18 mouse cellular contexts compared by ENCODE assay signal in the genomic region with DNA sequence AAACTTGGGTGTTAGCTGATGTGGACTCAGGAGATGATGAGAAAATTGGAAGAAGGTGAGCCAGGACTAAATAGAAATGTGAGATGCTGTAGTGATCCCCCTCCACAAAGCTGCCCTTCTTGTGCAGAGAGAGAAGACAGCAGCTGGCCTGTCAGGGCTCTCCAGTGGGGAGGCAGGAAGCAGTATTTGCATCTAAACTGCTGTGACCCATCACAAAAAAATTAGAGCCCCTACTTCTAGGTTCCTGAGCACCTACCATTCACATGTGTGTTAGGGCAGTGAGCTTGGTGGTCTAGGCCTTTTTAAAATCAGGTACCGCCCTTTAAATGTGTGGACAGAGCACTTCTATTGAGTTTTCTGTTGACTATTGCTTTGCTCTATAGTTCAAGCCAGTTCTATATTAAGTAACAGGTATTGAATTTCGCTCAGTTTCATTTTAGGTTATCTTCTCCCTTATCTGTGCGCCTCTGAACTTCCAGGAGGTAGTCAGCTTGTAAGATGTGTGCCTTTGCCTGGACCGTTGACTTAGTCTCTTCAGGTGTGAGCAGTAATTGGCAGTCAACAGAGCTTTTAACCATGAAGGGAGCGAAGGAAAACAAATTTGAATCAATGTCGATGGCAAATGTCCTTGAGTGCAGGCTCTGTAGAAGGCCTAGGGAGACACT.
DNase-seq lines count a peak whose midpoint lies in the region; ATAC-seq and TF ChIP-seq lines count a peak whose summit lies in the region.
"Had no signal": no experiment of that assay in that cellular context is flagged by ENCODE, and none has a peak within 500 bp of the region (broad histone marks: within the 10 kb centered on the region; RNA-seq: fewer than 3 reads in every experiment).

No protein-coding gene starts in this region.

- peaks cover 45% of the 10 kb centered on the region for H3K4me1 ChIP-seq in kidney, embryonic 15.5 days
- H3K4me1 ChIP-seq in small intestine, adult 2 months (ENCODE audit: control insufficient read depth, insufficient read depth, insufficient read length, low read length): peaks cover 29% of the 10 kb centered on the region; the same call in 1 of the 2 replicates
- H3K4me1 ChIP-seq in hindbrain, postnatal 0 days (ENCODE audit: insufficient read depth, low read length): peaks cover 24% of the 10 kb centered on the region

- TF ChIP-seq CTCF in small intestine, adult 2 months (IDR thresholded peaks at IDR 0.05; ENCODE audit: extremely low read depth, insufficient read length, insufficient replicate concordance, low read depth, low read length): no peak
- no peak for TF ChIP-seq CTCF in hindbrain, postnatal 0 days (IDR thresholded peaks at IDR 0.05; ENCODE audit: low read depth)

- ATAC-seq in kidney, embryonic 15.5 days (replicated peaks; ENCODE audit: low FRiP score): no peak
- ATAC-seq in hindbrain, postnatal 0 days: no peak

- DNase-seq in kidney, postnatal 36 days: no peak
- DNase-seq in thymus, postnatal 0 days (ENCODE audit: low spot score): peak; percentile 52
- DNase-seq in thymus, postnatal 25 days: no peak
- no peak for DNase-seq in hindbrain, postnatal 0 days (ENCODE audit: low spot score)
- no peak for DNase-seq in gastrocnemius, postnatal 4 days (ENCODE audit: low spot score in 2 of 2)
- DNase-seq: adrenal gland, adult 8-10 months; cerebellum, adult 11-12 months; cerebellum, postnatal 36 days; gastrocnemius, postnatal 25 days; lung, adult 18-20 months; lung, postnatal 4 days had no signal

- WGBS in kidney, embryonic 15.5 days: 68% methylated on average over 6 of the region's 6 CpGs
- WGBS in small intestine, adult 2 months: 39% methylated on average over 6 of the region's 6 CpGs
- WGBS in hindbrain, postnatal 0 days: 83% methylated on average over 6 of the region's 6 CpGs

- no peak overlapping the region for H3K9ac ChIP-seq in kidney, embryonic 15.5 days
- no peak overlapping the region for H3K9ac ChIP-seq in hindbrain, postnatal 0 days (replicated peaks; ENCODE audit: low read length)
- H3K9ac ChIP-seq: forebrain, embryonic 12.5 days; heart, embryonic 15.5 days had no signal

- H3K4me3 ChIP-seq in kidney, embryonic 15.5 days (replicated peaks): no peak overlapping the region
- H3K4me3 ChIP-seq in small intestine, adult 2 months (ENCODE audit: low read depth, low read length): no peak overlapping the region
- no peak overlapping the region for H3K4me3 ChIP-seq in hindbrain, postnatal 0 days (ENCODE audit: low read length)
- H3K4me3 ChIP-seq: forebrain, embryonic 12.5 days; heart, embryonic 15.5 days; hindbrain, embryonic 10.5 days; midbrain, embryonic 10.5 days had no signal

- H3K27ac ChIP-seq in kidney, embryonic 15.5 days: 0 out of 2 replicates have a peak overlapping the region, but pooled peaks have one; percentile 15
- H3K27ac ChIP-seq in small intestine, adult 2 months (ENCODE audit: insufficient read depth, low read depth, low read length): peak overlapping the region; percentile 64
- no peak overlapping the region for H3K27ac ChIP-seq in hindbrain, postnatal 0 days
- H3K27ac ChIP-seq: forebrain, embryonic 12.5 days; heart, embryonic 15.5 days; hindbrain, embryonic 10.5 days; kidney, postnatal 0 days; midbrain, embryonic 10.5 days had no signal

- TF ChIP-seq POLR2A in small intestine, adult 2 months (IDR thresholded peaks at IDR 0.05; ENCODE audit: low read depth, low read length): no peak

- H3K9me3 ChIP-seq in kidney, embryonic 15.5 days (replicated peaks): no peaks in the 10 kb centered on the region
- H3K9me3 ChIP-seq in hindbrain, postnatal 0 days (ENCODE audit: low read length): no peaks in the 10 kb centered on the region
- H3K9me3 ChIP-seq: forebrain, embryonic 12.5 days; heart, embryonic 15.5 days; hindbrain, embryonic 10.5 days; midbrain, embryonic 10.5 days had no signal

- no peak overlapping the region for H3K4me2 ChIP-seq in kidney, embryonic 15.5 days
- no peak overlapping the region for H3K4me2 ChIP-seq in hindbrain, postnatal 0 days (ENCODE audit: low read depth, low read length)
- H3K4me2 ChIP-seq: forebrain, embryonic 12.5 days; heart, embryonic 15.5 days had no signal

- H3K36me3 ChIP-seq in kidney, embryonic 15.5 days: no peaks in the 10 kb centered on the region
- no peaks in the 10 kb centered on the region for H3K36me3 ChIP-seq in small intestine, adult 2 months (ENCODE audit: control insufficient read depth, insufficient read depth, low read length)
- H3K36me3 ChIP-seq in hindbrain, postnatal 0 days (ENCODE audit: insufficient read depth, low read length): no peaks in the 10 kb centered on the region
- H3K36me3 ChIP-seq: forebrain, embryonic 12.5 days; heart, embryonic 15.5 days; hindbrain, embryonic 10.5 days; midbrain, embryonic 10.5 days had no signal

- no peaks in the 10 kb centered on the region for H3K27me3 ChIP-seq in kidney, embryonic 15.5 days
- no peaks in the 10 kb centered on the region for H3K27me3 ChIP-seq in small intestine, adult 2 months (ENCODE audit: control insufficient read depth, insufficient read depth, low read length)
- H3K27me3 ChIP-seq in hindbrain, postnatal 0 days (ENCODE audit: insufficient read depth, low read length): no peaks in the 10 kb centered on the region
